Mouse (Mus musculus) ovary, postnatal 14 days (tissue): ENCODE measurements at regions not wholly inside any gene's neighbourhood (a gene's known extent, or its start where the extent isn't known, plus 50 kb on each side); places are given as distances from the start of the nearest gene placed in this dataset.

Source experiments
- DNase-seq: peaks from one replicate; pipeline ENCODE4 v3.0.0; 2022; ENCODE audit warnings: low spot score

- DNase-seq = no peak
Measured at GRCm38 (mm10) chr10:109607121-109607520, 596.3 kb upstream of the Syt1 start.

GRCm38 (mm10) chr10:109603241-109603640 is 592.5 kb upstream of the Syt1 start:
- DNase-seq = no peak

- DNase-seq = no peak
Measured at GRCm38 (mm10) chr10:109598604-109599003, 587.8 kb upstream of the Syt1 start.

GRCm38 (mm10) chr10:109573200-109573599 is 562.4 kb upstream of the Syt1 start:
- DNase-seq = no peak

GRCm38 (mm10) chr10:109569798-109570197 is 559.0 kb upstream of the Syt1 start:
- no peak for DNase-seq

GRCm38 (mm10) chr10:109566675-109567074 is 555.9 kb upstream of the Syt1 start:
- DNase-seq = no peak

GRCm38 (mm10) chr10:109561638-109562037 is 550.9 kb upstream of the Syt1 start:
- DNase-seq = no peak

- no peak for DNase-seq
Measured at GRCm38 (mm10) chr10:109561094-109561493, 550.3 kb upstream of the Syt1 start.

- DNase-seq = no peak
Measured at GRCm38 (mm10) chr10:109543301-109543700, 532.5 kb upstream of the Syt1 start.

GRCm38 (mm10) chr10:109540229-109540628 is 529.4 kb upstream of the Syt1 start:
- no peak for DNase-seq

- DNase-seq = no peak
Measured at GRCm38 (mm10) chr10:109528096-109528495, 517.3 kb upstream of the Syt1 start.

- no peak for DNase-seq
Measured at GRCm38 (mm10) chr10:109521681-109522080, 510.9 kb upstream of the Syt1 start.

GRCm38 (mm10) chr10:109517664-109518063 is 506.9 kb upstream of the Syt1 start:
- DNase-seq = no peak

- DNase-seq = no peak
Measured at GRCm38 (mm10) chr10:109515225-109515624, 504.4 kb upstream of the Syt1 start.

- no peak for DNase-seq
Measured at GRCm38 (mm10) chr10:109510917-109511715, 500.3 kb upstream of the Syt1 start.

- no peak for DNase-seq
Measured at GRCm38 (mm10) chr10:109508553-109508952, 497.8 kb upstream of the Syt1 start.

- DNase-seq = no peak
Measured at GRCm38 (mm10) chr10:109507228-109507627, 496.4 kb upstream of the Syt1 start.

GRCm38 (mm10) chr10:109504683-109505082 is 493.9 kb upstream of the Syt1 start:
- no peak for DNase-seq

GRCm38 (mm10) chr10:109500861-109501260 is 490.1 kb upstream of the Syt1 start:
- DNase-seq = no peak

- peak; percentile 2 for DNase-seq
Measured at GRCm38 (mm10) chr10:109498301-109498700, 487.5 kb upstream of the Syt1 start.

- DNase-seq = peak; percentile 33
Measured at GRCm38 (mm10) chr10:109496161-109496560, 485.4 kb upstream of the Syt1 start.

- no peak for DNase-seq
Measured at GRCm38 (mm10) chr10:109490765-109491164, 480.0 kb upstream of the Syt1 start.

- no peak for DNase-seq
Measured at GRCm38 (mm10) chr10:109488000-109488399, 477.2 kb upstream of the Syt1 start.
